Mouse (Mus musculus): ENCODE data around the gene Trim31.

Gene Trim31

DNA sequence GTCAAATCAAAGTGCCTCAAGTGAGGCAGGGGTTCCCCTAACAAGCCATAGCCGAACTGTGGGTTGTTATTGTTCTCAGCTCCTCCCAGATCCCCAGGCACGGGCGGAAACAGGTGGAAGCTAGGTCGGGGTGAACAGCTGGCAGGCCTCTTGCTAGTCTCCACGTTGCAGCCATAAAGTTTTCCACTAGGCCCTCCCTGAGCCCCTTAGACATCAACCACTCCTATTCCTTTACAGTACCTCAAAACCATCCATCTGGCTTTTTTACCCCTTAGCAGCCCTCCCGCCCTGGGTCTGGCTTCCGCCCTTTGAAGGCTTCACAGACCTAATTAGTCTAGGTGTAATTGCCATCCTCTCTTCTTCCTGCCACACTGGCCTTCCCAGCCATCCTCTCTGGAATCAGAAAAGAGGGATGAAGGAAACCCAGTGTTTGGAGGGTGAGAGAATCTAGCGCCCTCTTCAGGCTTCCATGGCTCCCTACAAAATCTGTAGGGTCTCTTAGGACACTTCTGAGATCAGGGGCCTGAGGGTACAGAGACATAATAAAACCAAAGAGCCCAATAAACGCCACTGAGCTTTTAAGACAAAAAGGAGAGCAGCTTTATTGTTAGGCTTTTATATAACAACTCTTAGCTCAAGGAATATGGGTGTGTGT, 46.3 kb downstream of the Trim31 start:
- CTCF ChIA-PET: interaction anchor here (0.6 kb wide), 1 partner anchor 32 kb away, joined by 3 read pairs; no protein-coding TSS in a partner anchor

DNA sequence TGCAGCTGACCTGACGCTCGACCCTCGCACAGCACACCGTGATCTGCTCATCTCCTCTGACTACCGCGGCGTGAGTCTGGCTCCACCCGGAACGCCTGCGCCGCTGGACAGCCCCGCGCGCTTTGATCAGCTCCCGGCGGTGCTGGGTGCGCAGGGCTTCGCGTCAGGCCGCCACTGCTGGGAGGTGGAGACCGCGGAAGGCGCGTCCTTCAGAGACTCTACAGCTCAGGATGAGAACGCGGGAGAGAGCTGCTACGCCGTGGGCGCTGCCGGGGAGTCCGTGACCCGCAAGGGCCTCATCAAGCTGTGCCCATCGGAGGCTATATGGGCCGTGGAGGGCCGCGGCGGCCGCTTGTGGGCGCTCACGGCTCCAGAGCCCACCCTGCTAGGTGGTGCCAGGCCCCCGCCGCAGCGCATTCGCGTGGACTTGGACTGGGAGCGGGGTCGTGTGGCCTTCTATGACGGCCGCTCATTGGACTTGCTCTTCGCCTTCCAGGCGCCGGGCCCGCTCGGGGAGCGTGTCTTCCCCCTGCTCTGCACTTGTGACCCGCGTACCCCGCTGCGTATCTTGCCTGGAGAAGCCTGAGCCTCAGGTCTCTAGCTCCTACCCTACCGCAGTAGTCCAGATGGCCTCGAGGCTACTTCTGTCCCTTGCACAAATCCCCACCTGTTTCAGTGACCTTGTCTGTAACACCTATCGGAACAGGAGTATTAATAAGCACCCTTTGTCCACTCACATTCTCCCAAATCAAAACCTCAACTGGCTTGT, 49.3 kb downstream of the Trim31 start:
- CTCF ChIA-PET: no interaction called here

DNA sequence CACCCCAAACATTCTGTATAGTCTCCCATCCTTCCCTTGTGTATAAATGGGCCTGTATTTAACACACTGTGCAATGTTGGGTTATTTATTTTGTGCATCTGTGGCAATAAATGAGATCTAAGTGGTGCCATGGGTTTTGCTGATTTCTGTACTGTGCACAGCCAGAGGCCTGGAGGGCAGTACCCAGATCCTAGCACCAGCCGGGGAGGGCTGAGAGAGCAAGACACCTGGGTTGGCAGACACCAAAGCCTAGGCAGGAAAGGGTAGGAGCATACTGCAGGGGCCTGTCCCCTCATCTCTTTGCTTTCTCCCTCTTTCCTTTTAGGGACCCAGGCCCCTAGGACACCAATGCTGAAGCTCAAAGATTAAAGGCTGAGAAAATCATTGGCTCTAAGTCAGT, 50.4 kb downstream of the Trim31 start:
- CTCF ChIA-PET: no interaction called here

DNA sequence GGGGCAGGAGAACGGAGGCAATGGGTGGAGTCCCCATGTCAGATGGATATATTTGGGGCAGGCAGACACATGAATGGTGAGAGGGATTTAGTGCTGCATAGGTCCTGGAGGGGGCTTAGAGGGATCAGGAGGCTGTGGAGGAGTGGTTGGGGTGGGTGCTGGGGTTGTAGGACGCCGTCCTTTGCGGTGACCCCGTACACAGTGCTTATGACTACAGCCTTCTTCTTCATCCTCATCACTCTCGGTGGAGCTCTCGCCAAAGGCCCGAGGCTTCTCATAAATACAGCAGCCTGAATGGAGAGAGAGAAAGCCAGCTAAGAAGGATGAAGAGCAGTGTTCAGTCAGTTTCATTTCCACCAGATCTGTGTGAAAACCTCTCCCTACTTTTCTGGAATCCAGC, 51.3 kb downstream of the Trim31 start:
- CTCF ChIA-PET: no interaction called here

DNA sequence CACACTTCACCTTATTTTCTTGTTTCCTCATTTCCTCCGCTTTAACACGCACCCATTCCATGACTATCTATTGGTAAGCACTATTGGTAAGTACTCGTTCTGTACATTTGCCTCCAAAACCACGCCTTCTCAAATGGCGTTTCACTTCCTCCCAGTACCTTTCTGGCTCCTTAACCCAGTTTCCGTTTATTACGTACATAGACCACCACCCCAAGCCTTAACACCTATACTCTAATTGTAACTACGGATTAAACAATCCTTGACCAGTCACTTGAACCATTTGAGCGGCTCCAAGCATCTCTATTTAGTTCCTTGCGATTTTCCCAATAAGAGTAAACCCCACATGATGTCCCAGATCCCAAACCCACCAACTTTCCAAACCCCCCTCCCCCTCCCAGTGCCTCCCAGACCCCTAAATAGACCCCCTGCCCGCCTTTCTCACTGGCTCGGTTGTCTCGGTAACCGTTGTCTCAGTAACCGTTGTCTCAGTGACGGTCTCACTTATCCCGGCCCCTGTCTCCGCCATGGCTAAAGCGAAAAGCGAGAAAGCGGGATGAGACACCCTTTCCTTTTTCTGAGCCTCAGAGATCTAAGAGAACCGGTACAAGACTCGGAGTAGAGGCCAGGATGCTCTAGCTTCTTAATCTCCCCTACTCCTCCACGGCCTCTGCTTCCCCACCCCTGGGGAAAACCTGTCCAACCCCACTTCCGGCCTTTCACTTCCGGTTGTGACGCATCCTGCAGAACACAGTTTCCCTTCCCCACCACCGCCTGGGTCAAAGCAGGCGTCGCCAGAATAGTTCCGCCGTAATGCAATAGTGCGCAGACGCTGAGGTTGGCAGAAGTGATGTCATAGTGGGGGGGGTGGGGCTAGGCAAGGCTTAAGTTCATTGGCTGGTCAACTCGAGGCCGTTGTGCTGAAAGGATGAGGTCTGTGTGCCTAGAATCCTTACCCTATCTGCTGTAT, 53.3 kb downstream of the Trim31 start, which contains the start of gene Ppp1r11:
Gene Ppp1r11, minus strand, starts transcription at position 761 of the 967 bp plus-strand sequence.
- CTCF ChIA-PET: interaction anchor here (0.6 kb wide), 1 partner anchor 15 kb away, joined by 14 read pairs; no protein-coding TSS in a partner anchor

DNA sequence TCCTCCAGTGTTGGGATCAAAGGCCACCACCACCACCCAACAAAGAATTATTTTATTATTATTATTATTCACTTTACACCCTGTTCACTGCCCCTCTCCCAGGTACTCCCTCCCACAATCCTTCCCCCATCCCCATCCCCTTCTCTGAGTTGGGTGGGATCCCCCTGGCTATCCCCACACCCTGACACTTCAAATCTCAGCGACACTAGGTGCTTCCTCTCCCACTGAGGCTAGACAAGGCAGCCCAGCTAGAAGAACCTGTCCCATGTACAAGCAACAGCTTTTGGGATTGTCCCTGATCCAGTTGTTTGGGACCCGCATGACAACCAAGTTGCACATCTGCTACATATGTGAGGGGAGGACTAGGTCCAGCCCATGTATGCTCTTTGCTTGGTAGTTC, 54.7 kb downstream of the Trim31 start:
- CTCF ChIA-PET: no interaction called here

DNA sequence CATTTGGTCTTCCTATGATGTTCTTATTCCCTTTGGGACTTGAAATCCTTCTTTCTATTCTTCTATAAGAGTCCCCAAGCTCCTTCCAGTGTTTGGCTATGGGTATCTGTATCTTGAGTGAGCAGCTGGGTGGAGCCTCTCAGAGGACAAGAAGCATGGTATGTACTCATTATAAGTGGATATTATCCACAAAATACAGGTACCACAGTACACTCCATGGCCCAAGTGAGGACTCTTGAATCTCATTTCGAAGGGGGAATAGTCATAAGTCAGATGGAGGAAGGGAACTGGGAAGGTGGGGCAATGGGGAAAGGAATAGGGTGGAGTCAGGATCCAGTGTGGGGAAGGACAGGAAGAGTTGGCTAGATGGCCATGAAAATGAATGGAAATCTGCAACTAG, 55.1 kb downstream of the Trim31 start:
- CTCF ChIA-PET: no interaction called here

DNA sequence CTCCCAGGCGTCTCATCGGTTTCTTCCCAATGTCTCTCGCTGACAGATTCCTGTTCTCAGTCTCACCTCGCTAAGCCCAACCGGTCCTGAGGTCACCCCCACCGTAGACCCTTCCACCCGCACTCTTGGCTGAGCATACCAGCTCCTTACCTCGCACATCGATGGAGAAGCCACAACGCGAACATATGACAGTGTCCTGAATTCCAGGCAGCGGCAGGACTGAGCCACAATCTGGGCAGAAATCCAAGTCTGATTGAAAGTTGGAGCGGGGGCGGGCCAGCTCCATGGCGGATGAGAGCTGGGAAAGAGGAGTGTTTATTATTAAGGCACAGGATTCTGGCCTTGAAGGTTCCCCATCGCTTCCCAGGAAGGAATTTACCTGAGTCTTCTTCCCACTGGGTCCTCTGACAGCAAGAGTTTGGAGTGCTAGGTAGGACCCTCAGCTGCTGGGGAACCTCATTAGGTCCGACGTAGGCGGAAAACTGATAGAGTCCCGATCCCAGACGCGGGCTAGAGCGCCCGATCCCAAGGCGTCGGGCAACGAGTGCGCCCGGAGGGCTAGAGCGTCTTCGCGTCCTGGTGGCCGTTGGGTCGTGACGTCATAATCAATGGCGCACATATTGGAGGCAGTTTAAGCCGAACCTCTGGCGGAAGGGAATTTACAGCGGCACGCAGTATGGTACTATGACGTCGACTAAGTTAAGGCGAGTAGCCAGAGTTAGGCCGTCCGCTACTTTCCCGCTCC, 60.3 kb downstream of the Trim31 start, which contains the start of the genes Znrd1 and Znrd1as:
Gene Znrd1, minus strand, starts transcription at position 561 of the 745 bp plus-strand sequence.
Gene Znrd1as, plus strand, starts transcription at position 594 of the 745 bp plus-strand sequence.
- CTCF ChIA-PET: no interaction called here

DNA sequence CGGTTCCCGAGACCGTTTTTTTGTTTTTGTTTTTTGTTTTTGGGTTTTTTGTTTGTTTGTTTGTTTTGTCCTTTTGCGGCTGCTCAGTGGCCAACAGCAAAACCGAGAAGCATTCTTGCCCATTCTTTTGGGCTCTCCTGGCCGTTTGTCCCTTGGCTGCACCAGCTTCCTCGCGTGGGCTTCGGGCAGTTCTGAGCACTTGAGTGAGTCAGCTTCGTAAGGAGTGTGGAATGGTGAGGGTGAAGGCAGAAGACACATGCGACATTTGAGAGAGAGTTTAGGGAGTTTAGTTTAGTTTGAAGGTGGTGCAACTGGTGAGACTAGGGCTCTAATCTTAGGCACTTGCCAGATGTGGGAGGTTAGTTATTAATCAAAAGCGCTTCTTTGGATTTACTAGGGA, 61.0 kb downstream of the Trim31 start:
- CTCF ChIA-PET: no interaction called here
